Mouse (Mus musculus) mature B cell (primary cell): Measurements from ENCODE around the gene Hypk.
"Not testable (repeated sequence)": the region's sequence is repeated elsewhere in the genome, so short reads cannot be mapped to it uniquely, and the experiment has no call there.

Experiments used
- in situ Hi-C: fragments of 300-500 bp; cut with MboI; formaldehyde crosslinking; loops from 2 replicates; pipeline ENCODE4 v1.14.3; 2019

Gene Hypk

DNA sequence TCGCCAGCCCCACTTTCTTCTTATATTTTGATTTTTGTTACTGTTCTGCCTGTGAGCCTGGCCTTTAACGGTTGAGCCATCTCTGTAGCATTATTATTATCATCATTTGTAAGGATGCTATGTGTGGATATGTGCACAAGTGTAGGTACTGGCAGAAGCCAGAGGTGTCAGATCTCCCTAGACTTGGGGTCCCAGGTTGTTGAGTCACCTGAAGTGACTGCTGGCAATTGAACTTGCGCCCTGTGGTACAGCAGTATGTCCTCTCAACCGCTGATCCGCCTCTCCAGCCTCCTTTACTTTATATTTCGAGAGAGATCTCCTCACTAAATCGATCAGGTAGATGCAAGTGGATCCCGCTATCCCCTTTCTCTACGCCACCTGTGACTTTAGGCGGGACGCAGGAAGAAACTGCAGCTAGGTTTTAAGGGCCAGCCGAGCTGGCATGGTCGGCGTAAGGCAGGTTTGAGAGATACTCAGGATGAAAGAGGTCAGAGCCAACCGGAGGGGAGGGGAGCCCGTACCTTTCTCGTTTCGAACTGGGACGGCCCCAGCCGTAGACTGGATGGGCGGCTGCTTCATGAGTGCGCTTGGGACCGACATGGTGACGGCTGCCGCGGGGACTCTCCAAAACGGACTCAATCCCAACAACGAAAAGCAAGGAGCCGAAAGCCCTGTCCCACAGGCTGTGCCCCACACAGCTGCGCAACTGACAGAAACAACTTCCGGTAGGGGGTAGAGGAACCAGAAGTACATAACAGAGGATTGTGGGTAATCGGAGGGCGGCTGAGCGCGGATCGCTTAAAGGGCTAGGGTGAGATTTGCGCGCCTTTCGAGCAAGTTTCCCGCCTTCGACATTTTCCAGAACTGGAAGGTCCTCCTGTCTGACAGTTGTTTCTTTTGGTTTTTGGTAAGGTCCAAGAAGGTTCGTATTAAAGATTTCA, 53.1 kb downstream of the Hypk start, which contains the start of the genes Mfap1a and Wdr76:
TSS of gene Mfap1a (minus strand) at position 724 of the 941 bp plus-strand sequence.
TSS of gene Wdr76 (plus strand) at position 782 of the 941 bp plus-strand sequence.
- in situ Hi-C loops = not testable (repeated sequence)

DNA sequence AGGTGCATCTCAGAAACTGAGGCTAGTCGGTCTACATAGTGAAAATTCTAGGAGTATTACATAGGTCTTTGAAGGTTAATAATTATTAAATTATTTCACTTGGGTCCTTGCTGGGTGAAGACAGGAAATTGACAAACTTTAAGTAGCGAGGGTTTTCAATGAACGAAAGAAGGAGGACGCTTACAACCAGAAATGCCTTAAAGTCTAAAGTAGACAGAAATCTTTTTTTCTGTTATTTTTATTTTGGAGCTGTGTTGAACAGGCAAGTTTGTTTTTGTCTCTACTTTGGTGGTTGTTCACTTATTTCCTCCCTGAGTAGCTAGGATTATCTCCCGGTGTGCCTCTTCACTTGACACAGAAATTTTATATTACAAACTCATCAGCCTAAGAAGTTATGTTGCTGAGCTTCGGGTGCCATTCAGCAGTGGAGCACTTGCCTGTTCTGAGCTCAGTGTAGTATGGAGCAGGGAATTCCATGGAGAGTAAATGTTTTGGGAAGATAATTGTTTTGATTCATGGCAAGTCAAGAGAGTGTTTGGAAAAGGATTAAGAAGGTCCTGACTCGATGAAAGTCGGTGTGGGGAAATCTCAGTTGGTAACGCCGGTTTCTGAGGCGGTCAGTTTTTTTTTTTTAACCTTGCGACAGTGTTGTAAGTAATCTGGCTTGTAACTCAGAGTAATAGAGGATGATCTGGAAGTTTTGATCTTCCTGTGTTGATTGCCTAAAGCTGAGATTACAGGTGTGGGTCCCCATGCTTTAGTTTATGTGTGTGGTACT, 54.3 kb downstream of the Hypk start:
- in situ Hi-C loops = no loop called here

DNA sequence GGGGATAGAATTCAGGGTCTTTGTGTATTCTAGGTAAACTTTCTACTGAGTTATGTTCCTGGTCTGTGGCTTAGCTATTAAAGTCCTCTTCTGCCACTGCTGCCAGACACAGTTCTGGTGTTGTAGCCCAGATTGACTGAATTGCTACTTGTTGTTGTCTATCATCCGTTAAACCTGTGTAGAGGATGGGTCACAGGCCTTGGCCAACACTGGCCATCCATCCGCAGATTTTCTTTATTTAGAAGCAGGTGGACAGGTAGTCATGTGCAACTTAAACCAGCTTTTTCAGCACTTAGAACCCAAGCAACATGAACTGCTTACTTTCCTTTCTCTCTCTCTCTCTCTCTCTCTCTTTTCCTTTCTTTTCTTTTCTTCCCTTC, 54.9 kb downstream of the Hypk start:
- in situ Hi-C loops = no loop called here
